Mouse (Mus musculus) liver, postnatal 0 days (tissue): Measurements from ENCODE around the gene Tcta.

Experiments used
- CTCF ChIP-seq: sonication (generic); IDR thresholded peaks from 2 replicates; pipeline ENCODE4 v1.5.1; 2016; ENCODE audit warnings: antibody characterized with exemption, low read depth
- EP300 ChIP-seq: IDR thresholded peaks from 2 replicates; pipeline ENCODE4 v1.6.1; 2016; ENCODE audit warnings: antibody characterized with exemption, low read depth, mild to moderate bottlenecking

GRCm38 (mm10) chr9:108274476-108275330 lies 31.3 kb downstream of the Tcta start:
- TF ChIP-seq CTCF (no peak), EP300 (no peak)
